In genomic region chr19:45544925-45545321, GRCm38 (mm10) we compare ENCODE assay signal across 8 mouse cellular contexts. TPM values are rescaled to one million over a fixed set of nuclear protein-coding genes. Genes with fewer than 3 reads are reported as not detected.
DNase-seq lines count a peak whose midpoint lies in the region; ATAC-seq and TF ChIP-seq lines count a peak whose summit lies in the region.

No protein-coding gene starts in this region.

- H3K4me3 ChIP-seq in E14TG2a.4 (replicated peaks; ENCODE audit: low read length), result peak overlapping the region; percentile 70
- peak overlapping the region; percentile 29 for H3K4me3 ChIP-seq in forebrain, embryonic 12.5 days (replicated peaks)
- H3K4me3 ChIP-seq in lung, embryonic 14.5 days (ENCODE audit: low read depth, low read length), result peak overlapping the region; percentile 31

- H3K9me3 ChIP-seq in E14TG2a.4 (ENCODE audit: low read length), result no peaks in the 10 kb centered on the region
- no peaks in the 10 kb centered on the region for H3K9me3 ChIP-seq in forebrain, embryonic 12.5 days
- no peaks in the 10 kb centered on the region for H3K9me3 ChIP-seq in lung, embryonic 14.5 days (ENCODE audit: low read depth, low read length)

- intact Hi-C loops in heart, postnatal 14 days (cut with DNase I), result loop anchor here (1.0 to 5.0 kb wide), 7 partner anchors 58 to 368 kb away; no protein-coding TSS in a partner anchor

- H3K36me3 ChIP-seq in E14TG2a.4 (ENCODE audit: insufficient read depth, low read length), result no peaks in the 10 kb centered on the region
- H3K36me3 ChIP-seq in forebrain, embryonic 12.5 days (replicated peaks), result no peaks in the 10 kb centered on the region
- H3K36me3 ChIP-seq in lung, embryonic 14.5 days (ENCODE audit: insufficient read depth), result no peaks in the 10 kb centered on the region

- WGBS in forebrain, embryonic 12.5 days, result under 1% methylated on average over 30 of the region's 30 CpGs
- WGBS in large intestine, adult 2 months, result under 1% methylated on average over 30 of the region's 30 CpGs
- WGBS in lung, embryonic 14.5 days, result under 1% methylated on average over 30 of the region's 30 CpGs

- H3K4me2 ChIP-seq in forebrain, embryonic 12.5 days, result peak overlapping the region; percentile 64
- peak overlapping the region; percentile 73 for H3K4me2 ChIP-seq in lung, embryonic 14.5 days

- H3K4me1 ChIP-seq in E14TG2a.4 (replicated peaks; ENCODE audit: low read depth, low read length), result peaks cover 63% of the 10 kb centered on the region
- peaks cover 32% of the 10 kb centered on the region for H3K4me1 ChIP-seq in forebrain, embryonic 12.5 days
- peaks cover 2% of the 10 kb centered on the region; the same call in 1 of the 2 replicates for H3K4me1 ChIP-seq in lung, embryonic 14.5 days (ENCODE audit: insufficient read depth)

- no peak overlapping the region for H3K27ac ChIP-seq in forebrain, embryonic 12.5 days
- H3K27ac ChIP-seq in lung, embryonic 14.5 days (ENCODE audit: low read depth), result no peak overlapping the region

- peak; percentile 57 for ATAC-seq in forebrain, embryonic 12.5 days (ENCODE audit: low FRiP score)
- ATAC-seq in lung, embryonic 14.5 days (ENCODE audit: insufficient read depth), result peak; percentile 76
- peak; percentile 54 for ATAC-seq in neutrophil, adult 5-6 weeks (ENCODE audit: extremely low read depth, insufficient number of reproducible peaks, low FRiP score, poor library complexity, severe bottlenecking)

- peak overlapping the region; percentile 21; the same call in 1 of the 2 replicates for H3K9ac ChIP-seq in forebrain, embryonic 12.5 days
- no peak overlapping the region; the same call in 1 of the 2 replicates for H3K9ac ChIP-seq in lung, embryonic 14.5 days

- peak; percentile 47 for DNase-seq in c-Kit-negative CD71-positive TER-119-positive erythroid progenitor cells, embryonic 14.5 days (ENCODE audit: low read depth, low spot score)
- DNase-seq in heart, postnatal 14 days, result peak; percentile 86 to 91
- DNase-seq in large intestine, adult 2 months (ENCODE audit: low read depth, low spot score), result peak; percentile 31
- peak; percentile 93 for DNase-seq in lung, embryonic 14.5 days
- DNase-seq in thymus, adult 18-20 months, result peak; percentile 66 to 67

- peaks cover 84% of the 10 kb centered on the region for H3K27me3 ChIP-seq in E14TG2a.4 (ENCODE audit: insufficient read depth, low read length)
- H3K27me3 ChIP-seq in forebrain, embryonic 12.5 days, result peaks cover 94% of the 10 kb centered on the region
- peaks cover 49% of the 10 kb centered on the region for H3K27me3 ChIP-seq in lung, embryonic 14.5 days (ENCODE audit: insufficient read depth, low read length)

- TF ChIP-seq CTCF in E14TG2a.4 (conservative IDR thresholded peaks at IDR 0.05; ENCODE audit: low read length), result peak; percentile 23; the same call in 1 of the 2 replicates
- TF ChIP-seq CTCF in lung, embryonic 14.5 days (IDR thresholded peaks at IDR 0.05; ENCODE audit: low read depth), result peak; percentile 94

RNA-seq across cellular contexts. Expression of gene Poll, which starts 15.4 kb away (rescaled TPM):
- 18.1 and 18.2 TPM in 2 replicates for polyA plus RNA-seq in forebrain, embryonic 12.5 days (2016; fragmentation: Nextera tagmentation; extraction: Ambion mirVana)
- 1 to 10 TPM; 8.6 to 8.7 TPM for total RNA-seq in heart, postnatal 14 days (2021)
- 8.3 and 8.5 TPM in 2 replicates for polyA plus RNA-seq in large intestine, adult 2 months (2012; rRNA removed)
- polyA plus RNA-seq in lung, embryonic 14.5 days (2014; fragmentation: Nextera tagmentation; extraction: Ambion mirVana), result 15.9 and 18.3 TPM in 2 replicates
- total RNA-seq in neutrophil, adult 5-6 weeks (2017), result 8.7 and 8.8 TPM in 2 replicates

RNA-seq across cellular contexts. Expression of gene Gm17018, which starts 15.5 kb away (rescaled TPM):
- 45.5 and 47.1 TPM in 2 replicates for polyA plus RNA-seq in forebrain, embryonic 12.5 days (2016; fragmentation: Nextera tagmentation; extraction: Ambion mirVana)
- 10 to 100 TPM; 17.1 to 20.0 TPM for total RNA-seq in heart, postnatal 14 days (2021)
- polyA plus RNA-seq in large intestine, adult 2 months (2012; rRNA removed), result 10.9 and 11.6 TPM in 2 replicates
- polyA plus RNA-seq in lung, embryonic 14.5 days (2014; fragmentation: Nextera tagmentation; extraction: Ambion mirVana), result 48.0 and 56.7 TPM in 2 replicates
- total RNA-seq in neutrophil, adult 5-6 weeks (2017), result 12.2 and 19.3 TPM in 2 replicates

Comparison
In these comparisons a context has a peak if more than half of its experiments do, and no peak if none do; other contexts are left out.
1. DNase-seq: peak in every context shown above with its lines; median percentile 93 in lung, embryonic 14.5 days; 88 in heart, postnatal 14 days; 66 in thymus, adult 18-20 months; 47 in c-Kit-negative CD71-positive TER-119-positive erythroid progenitor cells, embryonic 14.5 days; 31 in large intestine, adult 2 months.